In genomic region chr19:32210099-32210449, GRCm38 (mm10) we compare ENCODE assay signal across 8 mouse cellular contexts.
DNase-seq lines count a peak whose midpoint lies in the region; ATAC-seq and TF ChIP-seq lines count a peak whose summit lies in the region.

No protein-coding gene starts in this region.

- peak overlapping the region; percentile 64 for H3K9ac ChIP-seq in liver, embryonic 11.5 days (ENCODE audit: low read depth, low read length)
- H3K9ac ChIP-seq in midbrain, postnatal 0 days (replicated peaks; ENCODE audit: low read length, poor library complexity, severe bottlenecking): no peak overlapping the region

- WGBS in hindbrain, embryonic 10.5 days: 29% methylated on average over 5 of the region's 5 CpGs
- 16% methylated on average over 5 of the region's 5 CpGs for WGBS in liver, embryonic 11.5 days
- WGBS in midbrain, postnatal 0 days: 41% methylated on average over 5 of the region's 5 CpGs

- H3K9me3 ChIP-seq in hindbrain, embryonic 10.5 days: no peaks in the 10 kb centered on the region
- no peaks in the 10 kb centered on the region for H3K9me3 ChIP-seq in liver, embryonic 11.5 days (ENCODE audit: control insufficient read depth, low read length)
- no peaks in the 10 kb centered on the region for H3K9me3 ChIP-seq in midbrain, postnatal 0 days (ENCODE audit: low read length)

- ATAC-seq in cerebellum, adult (ENCODE audit: insufficient number of reproducible peaks, low FRiP score, low TSS enrichment): peak; percentile 49; the same call in 1 of the 2 replicates
- ATAC-seq in liver, embryonic 11.5 days (replicated peaks; ENCODE audit: low FRiP score): no peak
- no peak for ATAC-seq in midbrain, postnatal 0 days (ENCODE audit: low FRiP score)

- peak overlapping the region; percentile 45 for H3K27ac ChIP-seq in bone marrow macrophage, adult 2 months (ENCODE audit: insufficient read depth, low read depth, low read length)
- no peak overlapping the region for H3K27ac ChIP-seq in hindbrain, embryonic 10.5 days
- no peak overlapping the region for H3K27ac ChIP-seq in liver, embryonic 11.5 days (ENCODE audit: low read depth, low read length)
- no peak overlapping the region for H3K27ac ChIP-seq in midbrain, postnatal 0 days (ENCODE audit: low read depth, low read length)

- TF ChIP-seq CTCF in bone marrow macrophage, adult 2 months (IDR thresholded peaks at IDR 0.05; ENCODE audit: low read depth, low read length): no peak
- no peak for TF ChIP-seq CTCF in midbrain, postnatal 0 days (IDR thresholded peaks at IDR 0.05)

- no peak for DNase-seq in cerebellum, adult 11-12 months
- peak; percentile 11 for DNase-seq in hindbrain, embryonic 10.5 days (ENCODE audit: low spot score)
- DNase-seq in liver, embryonic 11.5 days (ENCODE audit: low spot score): no peak
- no peak for DNase-seq in midbrain, postnatal 0 days (ENCODE audit: low spot score)
- DNase-seq in right cerebral cortex, postnatal 36 days (ENCODE audit: low spot score in 2 of 2): no peak
- DNase-seq in layer of hippocampus, postnatal 14 days (ENCODE audit: low spot score in 2 of 2): no peak

- H3K4me1 ChIP-seq in bone marrow macrophage, adult 2 months (ENCODE audit: control insufficient read depth, insufficient read depth, low read length): peaks cover 13% of the 10 kb centered on the region
- peaks cover 14% of the 10 kb centered on the region for H3K4me1 ChIP-seq in hindbrain, embryonic 10.5 days (replicated peaks)
- H3K4me1 ChIP-seq in liver, embryonic 11.5 days (replicated peaks; ENCODE audit: control insufficient read depth, insufficient read depth, low read length): peaks cover 14% of the 10 kb centered on the region
- H3K4me1 ChIP-seq in midbrain, postnatal 0 days (ENCODE audit: insufficient read depth, low read length): no peaks in the 10 kb centered on the region

- H3K36me3 ChIP-seq in hindbrain, embryonic 10.5 days: no peaks in the 10 kb centered on the region
- no peaks in the 10 kb centered on the region for H3K36me3 ChIP-seq in liver, embryonic 11.5 days (ENCODE audit: control insufficient read depth, insufficient read depth, low read length)
- no peaks in the 10 kb centered on the region for H3K36me3 ChIP-seq in midbrain, postnatal 0 days (ENCODE audit: insufficient read depth, low read length)

- TF ChIP-seq POLR2A in bone marrow macrophage, adult 2 months (IDR thresholded peaks at IDR 0.05; ENCODE audit: borderline replicate concordance, low read depth, low read length): no peak

- no peaks in the 10 kb centered on the region for H3K27me3 ChIP-seq in hindbrain, embryonic 10.5 days (ENCODE audit: insufficient read depth, poor library complexity, severe bottlenecking)
- no peaks in the 10 kb centered on the region for H3K27me3 ChIP-seq in liver, embryonic 11.5 days (replicated peaks; ENCODE audit: control insufficient read depth, insufficient read depth, low read length)
- H3K27me3 ChIP-seq in midbrain, postnatal 0 days (ENCODE audit: insufficient read depth, low read length): peaks cover 5% of the 10 kb centered on the region; the same call in 1 of the 2 replicates

- H3K4me2 ChIP-seq in liver, embryonic 11.5 days: peak overlapping the region; percentile 89
- peak overlapping the region; percentile 44 for H3K4me2 ChIP-seq in midbrain, postnatal 0 days (ENCODE audit: low read depth, low read length, poor library complexity, severe bottlenecking)

- peak overlapping the region; percentile 84 for H3K4me3 ChIP-seq in bone marrow macrophage, adult 2 months (ENCODE audit: insufficient read depth, low read length)
- peak overlapping the region; percentile 56 for H3K4me3 ChIP-seq in hindbrain, embryonic 10.5 days
- peak overlapping the region; percentile 58 for H3K4me3 ChIP-seq in liver, embryonic 11.5 days (ENCODE audit: low read depth, low read length)
- peak overlapping the region; percentile 19 for H3K4me3 ChIP-seq in midbrain, postnatal 0 days (ENCODE audit: low read depth, low read length)

Comparison
In these comparisons a context has a peak if more than half of its experiments do, and no peak if none do; other contexts are left out.
1. H3K4me3 ChIP-seq: peak in every context shown above with its lines; median percentile 84 in bone marrow macrophage, adult 2 months; 58 in liver, embryonic 11.5 days; 56 in hindbrain, embryonic 10.5 days; 19 in midbrain, postnatal 0 days.